Comparison of ENCODE assay signal across 10 mouse cellular contexts in the genomic region with DNA sequence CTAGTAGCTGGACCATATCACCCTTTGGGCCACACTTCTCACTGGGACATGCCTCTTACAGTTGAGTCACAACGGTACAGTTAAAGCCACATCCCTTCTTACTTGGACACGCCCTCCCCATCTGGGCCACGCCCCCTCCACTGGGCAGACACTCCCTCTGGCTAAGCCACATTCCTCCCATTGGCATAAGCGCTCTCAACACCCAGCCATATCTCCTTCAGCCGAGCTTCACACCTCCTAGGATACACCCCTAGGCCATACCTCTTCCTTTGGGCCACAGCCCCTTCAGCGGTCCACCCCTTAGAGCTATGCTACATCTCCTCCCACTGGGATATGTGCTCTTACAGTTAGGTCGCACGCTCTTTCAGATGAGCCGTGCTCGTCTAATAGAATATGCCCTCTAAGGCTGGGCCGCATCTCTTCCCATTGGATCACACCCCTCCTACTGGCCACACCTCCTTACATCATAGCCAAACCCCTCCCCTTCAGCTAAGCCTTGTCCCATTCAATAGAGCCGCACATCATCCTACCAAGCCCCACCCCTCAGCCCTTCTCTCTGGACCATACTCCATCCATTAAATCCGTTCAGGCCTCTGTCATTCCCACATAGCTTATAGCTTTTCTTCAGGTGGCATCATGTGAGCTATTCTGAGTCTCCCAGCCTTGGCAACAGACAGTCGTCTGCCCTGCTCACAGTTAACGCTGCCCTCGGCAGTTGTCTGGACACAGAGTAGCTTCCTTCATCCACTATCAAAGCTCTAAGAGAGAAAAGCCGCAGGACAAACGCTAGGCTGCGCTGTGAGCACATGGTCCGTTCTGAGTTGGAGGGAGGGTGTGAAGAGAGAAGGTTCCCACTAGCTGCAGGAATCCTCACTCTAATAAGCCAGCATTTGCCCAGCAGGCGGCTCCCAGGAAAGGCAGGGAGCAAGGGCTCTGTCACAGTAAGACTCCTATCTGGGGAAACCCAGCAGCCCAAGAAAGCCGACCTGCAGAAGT.
DNase-seq lines count a peak whose midpoint lies in the region; ATAC-seq and TF ChIP-seq lines count a peak whose summit lies in the region.
"Had no signal": no experiment of that assay in that cellular context is flagged by ENCODE, and none has a peak within 500 bp of the region (broad histone marks: within the 10 kb centered on the region; RNA-seq: fewer than 3 reads in every experiment).

No protein-coding gene starts in this region.

- WGBS in hindbrain, embryonic 12.5 days: 59% methylated on average over 22 of the region's 22 CpGs
- 61% methylated on average over 22 of the region's 22 CpGs for WGBS in hindbrain, embryonic 10.5 days
- 63% methylated on average over 22 of the region's 22 CpGs for WGBS in midbrain, embryonic 11.5 days
- 61% methylated on average over 22 of the region's 22 CpGs for WGBS in midbrain, embryonic 13.5 days
- 56% methylated on average over 21 of the region's 22 CpGs for WGBS in stomach, postnatal 0 days

- no peak overlapping the region for H3K4me2 ChIP-seq in hindbrain, embryonic 12.5 days (replicated peaks)
- H3K4me2 ChIP-seq in midbrain, embryonic 11.5 days: no peak overlapping the region
- no peak overlapping the region for H3K4me2 ChIP-seq in midbrain, embryonic 13.5 days (replicated peaks)
- H3K4me2 ChIP-seq in stomach, postnatal 0 days (replicated peaks; ENCODE audit: low read depth): no peak overlapping the region

- H3K27ac ChIP-seq in hindbrain, embryonic 12.5 days: no peak overlapping the region
- H3K27ac ChIP-seq in hindbrain, embryonic 10.5 days: no peak overlapping the region
- no peak overlapping the region for H3K27ac ChIP-seq in midbrain, embryonic 11.5 days (ENCODE audit: low read depth, low read length)
- H3K27ac ChIP-seq in midbrain, embryonic 13.5 days: no peak overlapping the region
- no peak overlapping the region for H3K27ac ChIP-seq in stomach, postnatal 0 days (replicated peaks)

- H3K36me3 ChIP-seq in hindbrain, embryonic 12.5 days: no peaks in the 10 kb centered on the region
- H3K36me3 ChIP-seq in hindbrain, embryonic 10.5 days: no peaks in the 10 kb centered on the region
- H3K36me3 ChIP-seq in midbrain, embryonic 11.5 days (ENCODE audit: control insufficient read depth, insufficient read depth, low read length): no peaks in the 10 kb centered on the region
- H3K36me3 ChIP-seq in midbrain, embryonic 13.5 days: no peaks in the 10 kb centered on the region
- H3K36me3 ChIP-seq in stomach, postnatal 0 days (ENCODE audit: control insufficient read depth, insufficient read depth, low read length): no peaks in the 10 kb centered on the region

- no peak for DNase-seq in hindbrain, embryonic 10.5 days (ENCODE audit: low spot score)
- DNase-seq in midbrain, embryonic 11.5 days (ENCODE audit: low spot score, missing footprints): no peak
- peak; percentile 26 for DNase-seq in stomach, postnatal 0 days (ENCODE audit: low spot score)
- DNase-seq in T-cell, adult 2 months (ENCODE audit: low spot score): no peak
- DNase-seq: kidney, postnatal 36 days; retina, postnatal 1 day; thymus, postnatal 4 days had no signal

- no peak for TF ChIP-seq EP300 in stomach, postnatal 0 days (optimal IDR thresholded peaks at IDR 0.05)

- H3K4me3 ChIP-seq in hindbrain, embryonic 12.5 days: no peak overlapping the region
- no peak overlapping the region for H3K4me3 ChIP-seq in hindbrain, embryonic 10.5 days
- no peak overlapping the region for H3K4me3 ChIP-seq in midbrain, embryonic 11.5 days (ENCODE audit: low read depth, low read length)
- H3K4me3 ChIP-seq in midbrain, embryonic 13.5 days (replicated peaks): no peak overlapping the region
- H3K4me3 ChIP-seq in stomach, postnatal 0 days (ENCODE audit: low read depth, low read length): no peak overlapping the region

- no peaks in the 10 kb centered on the region for H3K27me3 ChIP-seq in hindbrain, embryonic 12.5 days
- no peaks in the 10 kb centered on the region for H3K27me3 ChIP-seq in hindbrain, embryonic 10.5 days (ENCODE audit: insufficient read depth, poor library complexity, severe bottlenecking)
- no peaks in the 10 kb centered on the region for H3K27me3 ChIP-seq in midbrain, embryonic 11.5 days (ENCODE audit: control insufficient read depth, insufficient read depth, low read length)
- H3K27me3 ChIP-seq in midbrain, embryonic 13.5 days: no peaks in the 10 kb centered on the region
- no peaks in the 10 kb centered on the region for H3K27me3 ChIP-seq in stomach, postnatal 0 days (ENCODE audit: control insufficient read depth, insufficient read depth, low read length)

- 0 out of 2 replicates have a peak, but pooled peaks have one; percentile 13 for ATAC-seq in hindbrain, embryonic 12.5 days (ENCODE audit: low FRiP score)
- 0 out of 2 replicates have a peak, but pooled peaks have one; percentile 11 for ATAC-seq in midbrain, embryonic 11.5 days (ENCODE audit: low FRiP score)
- no peak for ATAC-seq in midbrain, embryonic 13.5 days
- peak; percentile 37; the same call in 1 of the 2 replicates for ATAC-seq in granulocyte monocyte progenitor cell, adult 5-6 weeks (replicated peaks; ENCODE audit: poor library complexity, severe bottlenecking)
- peak; percentile 61 for ATAC-seq in stomach, postnatal 0 days (ENCODE audit: low FRiP score, low TSS enrichment)

- H3K9me3 ChIP-seq in hindbrain, embryonic 12.5 days (replicated peaks): 0 out of 2 replicates have a peak, but pooled peaks cover 9% of the 10 kb centered on the region
- peaks cover 24% of the 10 kb centered on the region; the same call in 1 of the 2 replicates for H3K9me3 ChIP-seq in hindbrain, embryonic 10.5 days
- H3K9me3 ChIP-seq in midbrain, embryonic 11.5 days (ENCODE audit: control insufficient read depth, low read length): peaks cover 4% of the 10 kb centered on the region; the same call in 1 of the 2 replicates
- peaks cover 10% of the 10 kb centered on the region for H3K9me3 ChIP-seq in midbrain, embryonic 13.5 days
- H3K9me3 ChIP-seq in stomach, postnatal 0 days (ENCODE audit: control insufficient read depth, low read length): 0 out of 2 replicates have a peak, but pooled peaks cover 2% of the 10 kb centered on the region

- H3K9ac ChIP-seq in hindbrain, embryonic 12.5 days: no peak overlapping the region
- H3K9ac ChIP-seq in midbrain, embryonic 11.5 days (ENCODE audit: low read length): no peak overlapping the region
- H3K9ac ChIP-seq in midbrain, embryonic 13.5 days (replicated peaks): no peak overlapping the region
- no peak overlapping the region for H3K9ac ChIP-seq in stomach, postnatal 0 days (ENCODE audit: low read length)

- peaks cover 4% of the 10 kb centered on the region; the same call in 1 of the 2 replicates for H3K4me1 ChIP-seq in hindbrain, embryonic 12.5 days
- peaks cover 12% of the 10 kb centered on the region for H3K4me1 ChIP-seq in hindbrain, embryonic 10.5 days (replicated peaks)
- no peaks in the 10 kb centered on the region for H3K4me1 ChIP-seq in midbrain, embryonic 11.5 days (ENCODE audit: control insufficient read depth, insufficient read depth, low read length)
- no peaks in the 10 kb centered on the region for H3K4me1 ChIP-seq in midbrain, embryonic 13.5 days (replicated peaks)
- no peaks in the 10 kb centered on the region for H3K4me1 ChIP-seq in stomach, postnatal 0 days (replicated peaks; ENCODE audit: control insufficient read depth, insufficient read depth)

- peak; percentile 41 for TF ChIP-seq CTCF in stomach, postnatal 0 days (IDR thresholded peaks at IDR 0.05; ENCODE audit: low read depth)
